Mouse (Mus musculus): Measurements from ENCODE around the gene Lrrc9.

The Lrrc9 gene

GRCm38 (mm10) chr12:72441839-72442576 is at the start of gene Lrrc9:
Lrrc9 (plus strand) TSS chr12:72441866.
- peak in 1 of 2 experiments; percentile 20 for DNase-seq (ENCODE audit: low spot score in 2 of 2)

DNA sequence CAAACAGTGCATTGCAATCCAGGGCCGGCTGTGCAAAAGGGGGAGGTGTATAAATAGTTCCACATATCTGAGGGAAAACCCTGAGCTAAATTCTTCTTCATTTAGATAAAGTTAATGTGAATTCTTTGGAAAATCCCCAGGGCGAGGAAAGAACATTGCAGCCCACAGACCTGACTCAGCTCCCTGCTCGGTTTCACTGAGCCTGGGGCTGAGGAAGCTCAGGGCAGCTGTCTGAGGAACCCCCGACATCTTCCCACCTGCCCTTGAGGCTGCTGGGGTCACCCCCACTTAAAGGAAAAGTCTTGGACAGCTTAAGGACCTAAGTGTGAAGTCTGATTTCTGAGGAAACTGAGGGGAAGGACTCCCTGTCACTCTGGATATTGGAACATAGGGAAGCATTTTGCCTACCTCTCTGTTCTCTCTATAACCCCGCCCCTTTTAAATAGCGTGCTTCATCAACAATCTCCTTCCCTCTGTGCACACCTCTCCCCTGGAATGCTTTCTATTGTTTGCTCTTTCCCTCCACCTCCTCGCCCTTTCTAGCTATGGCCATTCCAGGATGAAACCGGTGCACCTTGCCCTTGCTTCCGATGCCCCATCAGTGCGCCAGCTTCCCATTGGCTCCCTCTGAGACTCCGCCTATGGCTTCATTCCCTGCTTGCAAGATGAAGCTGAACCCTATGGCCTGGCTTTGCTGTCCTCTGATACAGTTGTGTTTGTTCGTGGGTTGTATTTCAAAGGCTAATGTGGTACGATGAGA is 48.4 kb upstream of the Lrrc9 start:
- DNase-seq (ENCODE audit: low spot score in 2 of 2): no peak

DNA sequence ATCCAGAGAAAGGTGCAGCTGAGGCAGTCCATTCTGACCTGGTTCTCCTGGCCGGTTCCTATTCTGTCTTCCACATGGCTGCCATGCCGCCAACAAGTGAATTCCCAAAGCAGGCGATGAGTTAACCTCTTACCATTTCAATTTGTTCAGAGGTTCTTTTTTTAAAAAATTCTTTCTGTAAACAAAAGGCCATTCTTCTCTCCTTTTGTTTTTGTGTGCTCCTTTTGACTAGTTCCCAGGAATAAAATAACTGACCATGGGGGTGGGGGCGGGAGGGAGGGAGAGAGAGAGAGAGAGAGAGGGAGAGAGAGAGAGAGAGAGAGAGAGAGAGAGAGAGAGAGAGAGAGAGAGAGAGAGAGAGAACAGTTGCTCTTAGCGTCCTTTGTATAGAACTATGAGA is 36.6 kb upstream of the Lrrc9 start:
- no peak for DNase-seq (ENCODE audit: low spot score in 2 of 2)

DNA sequence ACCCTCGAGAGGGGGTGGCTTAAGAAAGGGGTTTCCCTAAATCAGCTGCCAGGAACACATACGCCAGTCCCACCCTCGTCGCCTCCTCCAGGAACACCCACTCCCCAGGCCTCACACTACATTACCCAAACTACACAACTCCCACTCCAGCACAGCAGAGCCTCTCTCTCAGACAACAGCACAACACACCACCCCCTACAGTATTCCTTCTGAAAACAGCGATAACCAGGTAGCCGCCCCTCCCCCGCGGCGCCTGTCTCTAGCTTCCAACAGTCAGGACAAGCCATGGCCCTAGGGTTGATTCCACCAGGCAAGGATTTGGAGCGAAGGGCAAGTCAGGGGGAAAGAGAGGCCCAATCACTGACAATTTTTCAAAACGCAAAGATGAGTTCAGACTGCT is 34.5 kb upstream of the Lrrc9 start:
- DNase-seq (ENCODE audit: low spot score in 2 of 2): no peak

- no peak for DNase-seq (ENCODE audit: low spot score in 2 of 2)
Observed at GRCm38 (mm10) chr12:72407721-72408110, 34.0 kb upstream of the Lrrc9 start.

- DNase-seq (ENCODE audit: low spot score in 2 of 2): peak in 1 of 2 experiments; percentile 25
Observed at GRCm38 (mm10) chr12:72408111-72408891, 33.4 kb upstream of the Lrrc9 start.

DNA sequence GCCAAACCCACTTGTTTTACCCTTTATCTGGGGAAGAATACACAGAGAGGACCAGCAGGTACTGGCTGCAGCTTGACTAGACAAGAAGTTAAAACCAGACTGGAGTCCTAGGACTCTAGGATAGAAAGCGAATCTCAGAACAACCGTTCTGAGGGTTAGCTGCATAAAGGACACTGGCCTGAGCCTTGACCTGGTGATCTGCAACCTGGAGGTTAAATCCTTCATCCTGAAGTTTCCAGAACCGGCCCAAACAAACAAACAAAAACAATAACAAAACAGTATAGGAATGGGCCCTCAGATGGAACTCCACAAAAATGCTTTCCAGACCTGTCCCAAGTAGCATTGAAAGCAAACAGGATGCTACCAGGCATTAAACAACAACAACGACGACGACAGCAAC is 32.7 kb upstream of the Lrrc9 start, which contains the start of gene Rtn1:
Rtn1 (minus strand) TSS at position 101 of the 400 bp plus-strand sequence.
- no peak for DNase-seq (ENCODE audit: low spot score in 2 of 2)

DNA sequence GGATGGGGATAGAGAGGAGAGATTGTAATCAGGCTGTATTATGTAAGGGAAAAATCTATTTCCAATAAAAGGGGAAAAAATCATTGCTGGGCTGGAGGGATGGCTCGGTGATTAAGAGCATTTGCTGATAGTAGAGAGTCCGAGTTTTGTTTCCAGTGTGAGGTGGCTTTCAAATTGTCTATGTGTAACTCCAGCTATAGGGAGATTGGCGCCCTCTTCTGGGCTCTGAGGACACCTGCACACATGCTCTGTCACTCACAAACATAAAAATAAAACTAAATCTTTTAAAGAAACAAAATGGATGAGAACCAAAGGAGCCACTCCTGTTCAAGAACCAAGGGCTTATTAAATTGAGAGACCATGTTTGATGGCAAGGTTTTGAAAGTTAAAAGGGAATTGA is 23.9 kb upstream of the Lrrc9 start:
- peak in 1 of 2 experiments; percentile 23 for DNase-seq (ENCODE audit: low spot score in 2 of 2)

DNA sequence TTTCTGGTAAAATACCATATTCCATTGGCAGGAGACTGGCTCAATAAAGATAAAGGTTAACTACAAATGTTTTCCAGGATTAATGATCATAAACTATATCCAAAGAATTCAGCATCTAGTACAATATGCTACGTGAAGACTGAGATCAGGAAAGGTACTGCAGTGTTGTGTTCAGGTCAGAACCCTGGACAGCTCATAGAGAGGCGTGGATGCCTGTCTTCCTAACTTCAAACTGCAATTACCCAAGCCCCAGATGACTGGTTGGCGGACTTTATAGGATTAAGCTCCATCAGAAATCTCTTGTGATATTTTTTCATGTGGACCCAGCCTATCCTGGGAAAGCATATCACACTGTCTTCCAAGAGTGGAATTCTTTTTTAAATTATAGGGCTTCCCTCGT is 19.0 kb upstream of the Lrrc9 start:
- no peak for DNase-seq (ENCODE audit: low spot score in 2 of 2)

DNA sequence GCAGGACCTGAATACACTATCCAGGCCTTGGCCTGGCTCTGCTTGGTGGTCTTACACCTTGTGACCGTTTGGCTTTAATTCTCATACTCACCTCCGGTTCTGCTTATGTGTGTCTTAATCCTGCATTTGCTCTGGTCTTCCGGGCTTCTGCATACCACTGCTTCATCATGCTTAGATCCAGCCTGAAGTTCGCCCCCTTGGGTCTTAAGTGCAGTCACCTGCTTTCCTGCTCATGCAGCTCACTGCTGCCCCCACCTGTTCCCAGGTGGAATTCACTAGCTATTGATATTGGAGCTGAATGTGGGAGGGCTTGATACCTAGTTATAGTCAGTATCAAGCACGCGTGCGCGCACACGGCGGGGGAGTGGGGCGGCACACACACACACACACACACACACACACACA is 13.9 kb upstream of the Lrrc9 start:
- DNase-seq (ENCODE audit: low spot score in 2 of 2): peak; percentile 17 to 62

- no peak for DNase-seq (ENCODE audit: low spot score in 2 of 2)
Observed at GRCm38 (mm10) chr12:72432209-72432608, 9.5 kb upstream of the Lrrc9 start.

DNA sequence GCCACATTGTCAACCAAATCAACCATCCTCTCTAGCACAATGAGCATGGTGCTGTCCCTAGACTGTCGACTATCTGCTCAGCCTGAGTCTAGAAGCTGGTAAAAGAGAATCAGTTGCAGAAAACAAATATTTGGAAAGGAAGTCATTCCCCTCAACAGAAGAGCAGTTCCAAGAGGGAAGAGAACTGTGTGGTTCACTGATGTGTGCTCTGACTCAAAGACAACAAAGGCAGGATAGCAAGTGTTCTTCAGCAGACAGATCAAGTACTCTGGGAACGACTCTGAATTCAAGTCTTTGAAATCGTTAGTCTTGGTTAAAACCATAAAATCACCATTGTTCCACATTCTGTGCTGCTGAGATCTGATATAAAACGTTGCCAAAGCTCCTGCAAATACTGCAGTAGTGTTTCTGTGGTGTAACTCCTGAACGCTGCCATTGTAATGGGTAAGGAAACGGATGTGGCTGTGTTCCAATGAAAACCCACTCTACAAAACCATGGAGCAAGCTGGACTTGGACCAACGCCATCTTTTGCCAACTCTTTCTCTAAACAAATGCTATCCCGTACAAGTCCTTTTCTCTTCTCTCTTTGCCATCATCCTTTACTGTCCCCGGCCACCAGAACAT is 8.3 kb upstream of the Lrrc9 start:
- no peak for DNase-seq (ENCODE audit: low spot score in 2 of 2)

- no peak for DNase-seq (ENCODE audit: low spot score in 2 of 2)
Observed at GRCm38 (mm10) chr12:72437676-72438341, 3.9 kb upstream of the Lrrc9 start.

GRCm38 (mm10) chr12:72438961-72439480 is 2.6 kb upstream of the Lrrc9 start:
- DNase-seq (ENCODE audit: low spot score in 2 of 2): no peak

GRCm38 (mm10) chr12:72453941-72454340 is 12.3 kb downstream of the Lrrc9 start:
- no peak for DNase-seq (ENCODE audit: low spot score in 2 of 2)

- no peak for DNase-seq (ENCODE audit: low spot score in 2 of 2)
Observed at GRCm38 (mm10) chr12:72461191-72461893, 19.7 kb downstream of the Lrrc9 start.

DNA sequence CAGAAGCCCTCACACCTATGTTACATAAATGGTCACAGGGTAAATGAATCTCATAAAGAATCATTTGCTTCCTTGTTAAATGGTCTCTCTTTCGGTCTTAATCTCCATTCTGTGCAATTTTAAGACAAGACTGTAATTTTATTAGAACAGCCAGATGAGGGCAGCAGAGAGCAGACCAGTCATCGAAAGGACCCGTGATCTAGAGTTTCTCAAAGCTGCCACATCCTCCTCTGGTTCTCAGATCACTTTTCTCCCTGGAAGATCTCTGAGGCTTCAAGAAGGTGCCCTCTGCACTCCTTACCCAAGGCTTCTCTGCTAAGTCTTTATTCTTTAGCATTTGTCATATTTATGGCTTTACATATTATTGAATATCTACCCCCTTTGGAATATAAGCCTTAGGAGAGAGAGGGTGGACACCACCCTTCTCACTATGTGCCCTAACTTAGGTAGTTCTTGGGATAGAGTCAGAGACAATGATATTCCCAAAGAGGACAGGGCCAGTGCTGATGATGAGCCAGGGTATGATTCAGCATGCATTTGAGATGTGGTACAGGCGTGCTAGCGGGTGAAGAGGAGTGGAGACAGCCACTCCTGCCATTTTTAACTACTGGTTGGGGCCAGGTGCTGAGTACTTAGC is 20.3 kb downstream of the Lrrc9 start:
- DNase-seq (ENCODE audit: low spot score in 2 of 2): peak; percentile 11 to 66

- no peak for DNase-seq (ENCODE audit: low spot score in 2 of 2)
Observed at GRCm38 (mm10) chr12:72465826-72466501, 24.3 kb downstream of the Lrrc9 start.

GRCm38 (mm10) chr12:72467269-72467668 is 25.6 kb downstream of the Lrrc9 start:
- no peak for DNase-seq (ENCODE audit: low spot score in 2 of 2)
